Comparison of ENCODE assay signal across 29 mouse cellular contexts in genomic region chr12:55565867-55566266, GRCm38 (mm10). TPM values are rescaled to one million over a fixed set of nuclear protein-coding genes. Genes with fewer than 3 reads are reported as not detected.
DNase-seq lines count a peak whose midpoint lies in the region; ATAC-seq and TF ChIP-seq lines count a peak whose summit lies in the region.
"Had no signal": no experiment of that assay in that cellular context is flagged by ENCODE, and none has a peak within 500 bp of the region (broad histone marks: within the 10 kb centered on the region; RNA-seq: fewer than 3 reads in every experiment).

No protein-coding gene starts in this region.

- intact Hi-C loops in left cerebral cortex, postnatal 14 days (cut with DNase I): no loop called here

- no peak for DNase-seq in testis, postnatal 10 days (ENCODE audit: low spot score)
- peak; percentile 69 for DNase-seq in R1 (ENCODE audit: low read depth, low spot score)
- no peak for DNase-seq in left cerebral cortex, postnatal 14 days (ENCODE audit: low spot score in 2 of 2)
- DNase-seq: adrenal gland, postnatal 14 days; cerebellum, adult 2 months; gastrocnemius, postnatal 25 days; heart, adult 18-20 months; kidney, adult 9 months; kidney, postnatal 25 days; lung, postnatal 14 days had no signal

- TF ChIP-seq POLR2A in testis, adult 2 months (IDR thresholded peaks at IDR 0.05; ENCODE audit: control insufficient read depth, low read depth, low read length): no peak

- ATAC-seq in intestine, postnatal 0 days: no peak
- ATAC-seq in intestine, embryonic 16.5 days: no peak
- ATAC-seq in heart, embryonic 12.5 days (ENCODE audit: insufficient number of reproducible peaks, low FRiP score): no peak

- no peak overlapping the region for H3K4me2 ChIP-seq in intestine, postnatal 0 days (replicated peaks; ENCODE audit: low read depth)
- no peak overlapping the region for H3K4me2 ChIP-seq in intestine, embryonic 16.5 days (ENCODE audit: low read depth, low read length)
- no peak overlapping the region for H3K4me2 ChIP-seq in heart, embryonic 12.5 days
- H3K4me2 ChIP-seq: hindbrain, embryonic 13.5 days; midbrain, embryonic 11.5 days had no signal

- H3K27me3 ChIP-seq in intestine, postnatal 0 days (replicated peaks; ENCODE audit: control insufficient read depth, insufficient read depth, low read length): no peaks in the 10 kb centered on the region
- no peaks in the 10 kb centered on the region for H3K27me3 ChIP-seq in intestine, embryonic 16.5 days (replicated peaks; ENCODE audit: control insufficient read depth, insufficient read depth, low read length)
- no peaks in the 10 kb centered on the region for H3K27me3 ChIP-seq in testis, adult 2 months (ENCODE audit: control insufficient read depth, insufficient read depth, low read length)
- peaks cover 8% of the 10 kb centered on the region for H3K27me3 ChIP-seq in E14TG2a.4 (ENCODE audit: insufficient read depth, low read length)
- H3K27me3 ChIP-seq in heart, embryonic 12.5 days (replicated peaks): no peaks in the 10 kb centered on the region

- 75% methylated on average over 9 of the region's 9 CpGs for WGBS in intestine, postnatal 0 days
- WGBS in intestine, embryonic 16.5 days: 76% methylated on average over 9 of the region's 9 CpGs
- 69% methylated on average over 9 of the region's 9 CpGs for WGBS in heart, embryonic 12.5 days

- TF ChIP-seq CTCF in intestine, postnatal 0 days (IDR thresholded peaks at IDR 0.05; ENCODE audit: low read depth): peak; percentile 34
- TF ChIP-seq CTCF in testis, adult 2 months (IDR thresholded peaks at IDR 0.05; ENCODE audit: control insufficient read depth, insufficient read depth, insufficient replicate concordance, low read depth, low read length): no peak; the same call in 1 of the 2 replicates
- TF ChIP-seq CTCF in E14TG2a.4 (conservative IDR thresholded peaks at IDR 0.05; ENCODE audit: low read length): 0 out of 2 replicates have a peak, but pooled peaks have one; percentile 23

- no peak overlapping the region for H3K9ac ChIP-seq in intestine, postnatal 0 days (ENCODE audit: low read depth, low read length)
- H3K9ac ChIP-seq in intestine, embryonic 16.5 days (ENCODE audit: low read depth, low read length): no peak overlapping the region
- H3K9ac ChIP-seq in heart, embryonic 12.5 days: no peak overlapping the region
- H3K9ac ChIP-seq: hindbrain, embryonic 13.5 days had no signal

- H3K4me3 ChIP-seq in intestine, postnatal 0 days (ENCODE audit: low read depth, low read length): no peak overlapping the region
- H3K4me3 ChIP-seq in intestine, embryonic 16.5 days (ENCODE audit: low read length): no peak overlapping the region
- peak overlapping the region; percentile 89 for H3K4me3 ChIP-seq in testis, adult 2 months (ENCODE audit: control insufficient read depth, low read depth, low read length)
- H3K4me3 ChIP-seq in E14TG2a.4 (replicated peaks; ENCODE audit: low read length): peak overlapping the region; percentile 70; the same call in 1 of the 2 replicates
- no peak overlapping the region for H3K4me3 ChIP-seq in heart, embryonic 12.5 days
- H3K4me3 ChIP-seq: forebrain, embryonic 10.5 days; hindbrain, embryonic 13.5 days had no signal

- H3K9me3 ChIP-seq in intestine, postnatal 0 days (ENCODE audit: control insufficient read depth): no peaks in the 10 kb centered on the region
- H3K9me3 ChIP-seq in intestine, embryonic 16.5 days (ENCODE audit: control insufficient read depth, low read length): no peaks in the 10 kb centered on the region
- H3K9me3 ChIP-seq in E14TG2a.4 (ENCODE audit: low read length): peaks cover 11% of the 10 kb centered on the region
- no peaks in the 10 kb centered on the region for H3K9me3 ChIP-seq in heart, embryonic 12.5 days (replicated peaks)
- H3K9me3 ChIP-seq: forebrain, embryonic 10.5 days; hindbrain, embryonic 13.5 days had no signal

- no peak overlapping the region for H3K27ac ChIP-seq in intestine, postnatal 0 days (ENCODE audit: low read depth, low read length)
- no peak overlapping the region for H3K27ac ChIP-seq in intestine, embryonic 16.5 days (ENCODE audit: low read length)
- no peak overlapping the region for H3K27ac ChIP-seq in testis, adult 2 months (ENCODE audit: control insufficient read depth, insufficient read depth, low read depth, low read length)
- H3K27ac ChIP-seq in heart, embryonic 12.5 days (ENCODE audit: poor library complexity, severe bottlenecking): no peak overlapping the region
- H3K27ac ChIP-seq: forebrain, embryonic 10.5 days; hindbrain, embryonic 13.5 days; stomach, postnatal 0 days had no signal

- H3K4me1 ChIP-seq in intestine, postnatal 0 days (replicated peaks; ENCODE audit: control insufficient read depth, insufficient read depth, low read length): no peaks in the 10 kb centered on the region
- no peaks in the 10 kb centered on the region for H3K4me1 ChIP-seq in intestine, embryonic 16.5 days (ENCODE audit: control insufficient read depth, insufficient read depth, low read length)
- peaks cover 12% of the 10 kb centered on the region for H3K4me1 ChIP-seq in testis, adult 2 months (ENCODE audit: control insufficient read depth, insufficient read depth, low read length)
- H3K4me1 ChIP-seq in E14TG2a.4 (replicated peaks; ENCODE audit: low read depth, low read length): peaks cover 31% of the 10 kb centered on the region
- H3K4me1 ChIP-seq in heart, embryonic 12.5 days (replicated peaks): no peaks in the 10 kb centered on the region

- no peaks in the 10 kb centered on the region for H3K36me3 ChIP-seq in intestine, postnatal 0 days (ENCODE audit: control insufficient read depth, insufficient read depth)
- no peaks in the 10 kb centered on the region for H3K36me3 ChIP-seq in intestine, embryonic 16.5 days (ENCODE audit: control insufficient read depth, insufficient read depth, low read length)
- no peaks in the 10 kb centered on the region for H3K36me3 ChIP-seq in testis, adult 2 months (ENCODE audit: control insufficient read depth, insufficient read depth, low read length)
- H3K36me3 ChIP-seq in E14TG2a.4 (ENCODE audit: insufficient read depth, low read length): no peaks in the 10 kb centered on the region
- no peaks in the 10 kb centered on the region for H3K36me3 ChIP-seq in heart, embryonic 12.5 days
- H3K36me3 ChIP-seq: forebrain, embryonic 10.5 days; hindbrain, embryonic 13.5 days had no signal

RNA-seq across cellular contexts. Expression of gene Aldoart2, which starts 0.8 kb away (rescaled TPM):
- 0.13 TPM in 1 of 2 replicates, not detected in the other for polyA plus RNA-seq in intestine, postnatal 0 days (2015; fragmentation: Nextera tagmentation; extraction: Ambion mirVana)
- not detected in 2 replicates for polyA plus RNA-seq in intestine, embryonic 16.5 days (2015; fragmentation: Nextera tagmentation; extraction: Ambion mirVana)
- 375 and 376 TPM in 2 replicates for polyA plus RNA-seq in testis, adult 2 months (2012; rRNA removed)
- total RNA-seq in left cerebral cortex, postnatal 14 days (2021): not detected
- not detected in 2 replicates for polyA plus RNA-seq in heart, embryonic 12.5 days (2016; fragmentation: Nextera tagmentation; extraction: Ambion mirVana)
- total RNA-seq: adrenal gland, postnatal 14 days; heart, adult 18-20 months; heart, postnatal 25 days; left cerebral cortex, postnatal 36 days; megakaryocyte progenitor cell, adult 5-6 weeks had no signal
- polyA plus RNA-seq: C2C12; cortical plate, adult 2 months; forebrain, embryonic 10.5 days; hindbrain, embryonic 13.5 days; intestine, embryonic 14.5 days; limb, embryonic 14.5 days; liver, embryonic 16.5 days; midbrain, embryonic 11.5 days; small intestine, adult 2 months; stomach, postnatal 0 days had no signal

RNA-seq across cellular contexts. Expression of gene Insm2, which starts 33.4 kb away (rescaled TPM):
- polyA plus RNA-seq in intestine, postnatal 0 days (2015; fragmentation: Nextera tagmentation; extraction: Ambion mirVana): 0.04 TPM in 1 of 2 replicates, not detected in the other
- 0.06 and 0.11 TPM in 2 replicates for polyA plus RNA-seq in intestine, embryonic 16.5 days (2015; fragmentation: Nextera tagmentation; extraction: Ambion mirVana)
- polyA plus RNA-seq in testis, adult 2 months (2012; rRNA removed): not detected in 2 replicates
- under 1 TPM; 0.37 to 0.49 TPM for total RNA-seq in left cerebral cortex, postnatal 14 days (2021)
- 0.10 TPM in 1 of 2 replicates, not detected in the other for polyA plus RNA-seq in heart, embryonic 12.5 days (2016; fragmentation: Nextera tagmentation; extraction: Ambion mirVana)
- total RNA-seq: gastrocnemius, postnatal 25 days; heart, adult 18-20 months; heart, postnatal 25 days; megakaryocyte progenitor cell, adult 5-6 weeks had no signal
- polyA plus RNA-seq: C2C12; heart, embryonic 14.5 days; liver, embryonic 16.5 days; small intestine, adult 2 months had no signal

Comparison
In these comparisons a context has a peak if more than half of its experiments do, and no peak if none do; other contexts are left out.
1. H3K4me3 ChIP-seq: peak in testis, adult 2 months (single experiment) and E14TG2a.4 (single experiment); none in intestine, postnatal 0 days (single experiment), intestine, embryonic 16.5 days (single experiment) and heart, embryonic 12.5 days (single experiment).
2. RNA of gene Aldoart2, which starts 0.8 kb away (polyA plus RNA-seq): 375 to 376 TPM in testis, adult 2 months; 0.13 TPM in intestine, postnatal 0 days, not detected in intestine, embryonic 16.5 days and not detected in heart, embryonic 12.5 days; every median in the first group is over 100 times any median in the second.